Mouse (Mus musculus) liver, embryonic 13.5 days (tissue): ENCODE data around the gene Med16. TPM values are rescaled to one million over a fixed set of nuclear protein-coding genes. Genes with fewer than 3 reads are reported as not detected.

Experiments used
- ATAC-seq: fragments of 200-750 bp; cut with Nextera tagmentation; 2 replicates; pipeline ENCODE4 v1.8.0; 2017; ENCODE audit warnings: low read depth, mild to moderate bottlenecking, moderate number of reproducible peaks, moderate library complexity
- DNase-seq: peaks from one replicate; pipeline ENCODE4 v3.0.0; 2022
- H3K27ac ChIP-seq: fragments of 300-500 bp; sonication (generic); 2 replicates; pipeline ENCODE4 v1.5.1; 2015; ENCODE audit warnings: moderate library complexity, mild to moderate bottlenecking, inconsistent platforms
- H3K27me3 ChIP-seq: fragments of 300-500 bp; sonication (generic); 2 replicates; pipeline ENCODE4 v1.6.1; 2015; ENCODE audit warnings: mild to moderate bottlenecking, inconsistent platforms
- H3K36me3 ChIP-seq: fragments of 300-500 bp; sonication (generic); 2 replicates; pipeline ENCODE4 v1.6.1; 2015; ENCODE audit warnings: mild to moderate bottlenecking, inconsistent platforms
- H3K4me1 ChIP-seq: fragments of 300-500 bp; sonication (generic); replicated peaks from 2 replicates; pipeline ENCODE4 v1.6.1; 2015; ENCODE audit warnings: inconsistent platforms
- H3K4me2 ChIP-seq: fragments of 300-500 bp; sonication (generic); 2 replicates; pipeline ENCODE4 v1.6.1; 2015; ENCODE audit warnings: inconsistent platforms, mild to moderate bottlenecking, moderate library complexity
- H3K4me3 ChIP-seq: fragments of 300-500 bp; sonication (generic); replicated peaks from 2 replicates; pipeline ENCODE4 v1.5.1; 2015; ENCODE audit warnings: mild to moderate bottlenecking, inconsistent platforms
- H3K9ac ChIP-seq: fragments of 300-500 bp; sonication (generic); 2 replicates; pipeline ENCODE4 v1.6.1; 2015; ENCODE audit warnings: mild to moderate bottlenecking, inconsistent platforms
- H3K9me3 ChIP-seq: fragments of 300-500 bp; sonication (generic); replicated peaks from 2 replicates; pipeline ENCODE4 v1.6.1; 2016; ENCODE audit warnings: inconsistent platforms
- WGBS: fragments of 180-500 bp; shearing (Covaris S2); methylation state at CpG from one replicate; pipeline ENCODE4 v1.1.7; 2015; ENCODE audit not compliant: insufficient replicate concordance; 5-methylcytosine and 5-hydroxymethylcytosine counted together
- polyA plus RNA-seq: library from polyadenylated mRNA; unstranded; fragments of >200 nt; fragmentation: Nextera tagmentation; extraction: Ambion mirVana; gene quantifications from 2 replicates; pipeline ENCODE4 v1.2.1, GENCODE M21; 2015

The Med16 gene
- polyA plus RNA-seq, 1 experiment from 2014 or later, result 16.9 TPM

GRCm38 (mm10) chr10:79879527-79879926 lies 29.2 kb downstream of the Med16 start:
- peaks cover 34% of the 10 kb centered on the region for H3K27me3 ChIP-seq
- H3K36me3 ChIP-seq, result no peaks in the 10 kb centered on the region
- peak overlapping the region; percentile 55; the same call in 1 of the 2 replicates for H3K27ac ChIP-seq
- no peak; the same call in 1 of the 2 replicates for ATAC-seq
- H3K9me3 ChIP-seq, result no peaks in the 10 kb centered on the region
- peak overlapping the region; percentile 56 for H3K4me2 ChIP-seq
- no peak overlapping the region for H3K4me3 ChIP-seq
- 18% methylated on average over 3 of the region's 3 CpGs for WGBS
- DNase-seq, result no peak
- peaks cover 72% of the 10 kb centered on the region for H3K4me1 ChIP-seq
- H3K9ac ChIP-seq, result no peak overlapping the region; the same call in 1 of the 2 replicates

- Histone ChIP-seq H3K4me3 (no peak overlapping the region), H3K27me3 (peaks cover 44% of the 10 kb centered on the region), H3K36me3 (no peaks in the 10 kb centered on the region), H3K4me1 (peaks cover 68% of the 10 kb centered on the region), H3K27ac (peak overlapping the region; percentile 44), H3K4me2 (peak overlapping the region; percentile 28), H3K9me3 (no peaks in the 10 kb centered on the region), H3K9ac (no peak overlapping the region)
- ATAC-seq, result no peak
- DNase-seq, result no peak
- 10% methylated on average over 12 of the region's 12 CpGs for WGBS
These were observed 31.0 kb downstream of the Med16 start for GRCm38 (mm10) chr10:79877757-79878156.

GRCm38 (mm10) chr10:79877174-79877573 lies 31.5 kb downstream of the Med16 start:
- DNase-seq, result no peak
- no peak for ATAC-seq
- no peaks in the 10 kb centered on the region for H3K36me3 ChIP-seq
- no peak overlapping the region for H3K4me2 ChIP-seq
- peak overlapping the region; percentile 44 for H3K27ac ChIP-seq
- no peak overlapping the region for H3K9ac ChIP-seq
- peaks cover 62% of the 10 kb centered on the region for H3K4me1 ChIP-seq
- peaks cover 43% of the 10 kb centered on the region for H3K27me3 ChIP-seq
- no peak overlapping the region for H3K4me3 ChIP-seq
- H3K9me3 ChIP-seq, result no peaks in the 10 kb centered on the region
- WGBS, result 9% methylated on average over 1 of the region's 1 CpGs

GRCm38 (mm10) chr10:79874290-79874862 lies 34.3 kb downstream of the Med16 start, which contains the start of the genes Prtn3 and Plppr3:
Prtn3 (plus strand) TSS chr10:79874476.
Plppr3 (minus strand) TSS chr10:79874634.
- WGBS, result under 1% methylated on average over 34 of the region's 57 CpGs
- no peak within 1 kb of the TSS for H3K27ac ChIP-seq
- DNase-seq (no peak), ATAC-seq (no peak; the same call in 1 of the 2 replicates)
- H3K27me3 ChIP-seq, result peaks cover 35% of the 10 kb centered on the region
- H3K36me3 ChIP-seq, result no peaks in the 10 kb centered on the region
- H3K4me1 ChIP-seq, result peaks cover 35% of the 10 kb centered on the region
- H3K4me3 ChIP-seq, result peak within 1 kb of the TSS; percentile 58
- no peaks in the 10 kb centered on the region for H3K9me3 ChIP-seq
- H3K9ac ChIP-seq, result peak within 1 kb of the TSS; percentile 62
- peak within 1 kb of the TSS; percentile 75 for H3K4me2 ChIP-seq

GRCm38 (mm10) chr10:79873715-79874289 lies 34.9 kb downstream of the Med16 start:
- H3K9ac ChIP-seq, result peak overlapping the region; percentile 62
- peak overlapping the region; percentile 58 for H3K4me3 ChIP-seq
- no peak overlapping the region for H3K27ac ChIP-seq
- peaks cover 32% of the 10 kb centered on the region for H3K4me1 ChIP-seq
- H3K36me3 ChIP-seq, result no peaks in the 10 kb centered on the region
- 3% methylated on average over 26 of the region's 26 CpGs for WGBS
- no peaks in the 10 kb centered on the region for H3K9me3 ChIP-seq
- ATAC-seq (no peak), DNase-seq (no peak)
- H3K4me2 ChIP-seq, result peak overlapping the region; percentile 75
- peaks cover 33% of the 10 kb centered on the region for H3K27me3 ChIP-seq

GRCm38 (mm10) chr10:79873313-79873712 lies 35.4 kb downstream of the Med16 start:
- H3K4me2 ChIP-seq, result no peak overlapping the region; the same call in 1 of the 2 replicates
- H3K9ac ChIP-seq, result no peak overlapping the region

GRCm38 (mm10) chr10:79872862-79873261 lies 35.9 kb downstream of the Med16 start:
- Histone ChIP-seq H3K27ac (no peak overlapping the region), H3K4me3 (no peak overlapping the region), H3K36me3 (no peaks in the 10 kb centered on the region), H3K9ac (no peak overlapping the region), H3K27me3 (peaks cover 33% of the 10 kb centered on the region), H3K4me1 (peaks cover 23% of the 10 kb centered on the region), H3K9me3 (no peaks in the 10 kb centered on the region), H3K4me2 (no peak overlapping the region; the same call in 1 of the 2 replicates)
- DNase-seq, result no peak
- WGBS, result 22% methylated on average over 3 of the region's 3 CpGs
- ATAC-seq, result no peak

More at GRCm38 (mm10) chr10:79873313-79873712, 35.4 kb downstream of the Med16 start:
- ATAC-seq (no peak), DNase-seq (no peak)
- no peak overlapping the region for H3K27ac ChIP-seq
- peak overlapping the region; percentile 58 for H3K4me3 ChIP-seq
- WGBS, result 9% methylated on average over 6 of the region's 6 CpGs
- no peaks in the 10 kb centered on the region for H3K9me3 ChIP-seq
- H3K27me3 ChIP-seq, result peaks cover 33% of the 10 kb centered on the region
- H3K4me1 ChIP-seq, result peaks cover 28% of the 10 kb centered on the region
- no peaks in the 10 kb centered on the region for H3K36me3 ChIP-seq

GRCm38 (mm10) chr10:79871845-79872244 lies 36.9 kb downstream of the Med16 start:
- no peak for DNase-seq
- no peak overlapping the region for H3K9ac ChIP-seq
- H3K36me3 ChIP-seq, result no peaks in the 10 kb centered on the region
- H3K27me3 ChIP-seq, result peaks cover 33% of the 10 kb centered on the region
- no peak overlapping the region for H3K4me2 ChIP-seq
- peaks cover 13% of the 10 kb centered on the region for H3K4me1 ChIP-seq
- no peak for ATAC-seq
- H3K27ac ChIP-seq, result no peak overlapping the region
- no peaks in the 10 kb centered on the region for H3K9me3 ChIP-seq
- H3K4me3 ChIP-seq, result no peak overlapping the region
- WGBS, result 82% methylated on average over 8 of the region's 8 CpGs

GRCm38 (mm10) chr10:79866601-79867000 lies 42.1 kb downstream of the Med16 start:
- no peaks in the 10 kb centered on the region for H3K9me3 ChIP-seq
- peaks cover 9% of the 10 kb centered on the region; the same call in 1 of the 2 replicates for H3K4me1 ChIP-seq
- no peaks in the 10 kb centered on the region for H3K27me3 ChIP-seq
- no peak overlapping the region for H3K4me2 ChIP-seq
- peaks cover 38% of the 10 kb centered on the region for H3K36me3 ChIP-seq
- no peak for DNase-seq
- 80% methylated on average over 11 of the region's 11 CpGs for WGBS
- H3K27ac ChIP-seq, result no peak overlapping the region
- no peak for ATAC-seq
- H3K4me3 ChIP-seq, result no peak overlapping the region
- H3K9ac ChIP-seq, result no peak overlapping the region

- Histone ChIP-seq H3K9ac (no peak overlapping the region), H3K4me2 (no peak overlapping the region), H3K4me3 (no peak overlapping the region), H3K4me1 (peaks cover 9% of the 10 kb centered on the region), H3K27me3 (no peaks in the 10 kb centered on the region), H3K9me3 (no peaks in the 10 kb centered on the region), H3K27ac (no peak overlapping the region), H3K36me3 (peaks cover 46% of the 10 kb centered on the region)
- ATAC-seq, result no peak
- WGBS, result 62% methylated on average over 19 of the region's 19 CpGs
- DNase-seq, result no peak
These were observed 42.9 kb downstream of the Med16 start for GRCm38 (mm10) chr10:79865801-79866295.

- Histone ChIP-seq H3K36me3 (peaks cover 52% of the 10 kb centered on the region), H3K9me3 (no peaks in the 10 kb centered on the region), H3K9ac (no peak overlapping the region), H3K4me3 (no peak overlapping the region), H3K27me3 (no peaks in the 10 kb centered on the region), H3K4me2 (no peak overlapping the region), H3K27ac (0 out of 2 replicates have a peak overlapping the region, but pooled peaks have one; percentile 36), H3K4me1 (peaks cover 9% of the 10 kb centered on the region)
- ATAC-seq, result peak; percentile 31
- 63% methylated on average over 12 of the region's 12 CpGs for WGBS
- DNase-seq, result no peak
These were observed 43.5 kb downstream of the Med16 start for GRCm38 (mm10) chr10:79865189-79865601.
